Mouse (Mus musculus) hindbrain, embryonic 10.5 days (tissue): ENCODE results near the gene Akap13. TPM values are rescaled to one million over a fixed set of nuclear protein-coding genes. Genes with fewer than 3 reads are reported as not detected.

Experiments used
- DNase-seq: peaks from one replicate; pipeline ENCODE4 v3.0.0-alpha.2; 2017; ENCODE audit warnings: low spot score
- H3K27ac ChIP-seq: fragments of 300-500 bp; sonication (generic); 2 replicates; pipeline ENCODE4 v1.5.1; 2016; ENCODE audit warnings: mild to moderate bottlenecking, moderate library complexity
- H3K27me3 ChIP-seq: fragments of 300-500 bp; sonication (generic); 2 replicates; pipeline ENCODE4 v1.6.1; 2016; ENCODE audit warnings: mild to moderate bottlenecking; ENCODE audit not compliant: poor library complexity, insufficient read depth, severe bottlenecking
- H3K36me3 ChIP-seq: fragments of 300-500 bp; sonication (generic); 2 replicates; pipeline ENCODE4 v1.6.1; 2016; ENCODE audit warnings: mild to moderate bottlenecking, moderate library complexity
- H3K4me1 ChIP-seq: fragments of 300-500 bp; sonication (generic); replicated peaks from 2 replicates; pipeline ENCODE4 v1.6.1; 2016; ENCODE audit warnings: mild to moderate bottlenecking
- H3K4me3 ChIP-seq: fragments of 300-500 bp; sonication (generic); 2 replicates; pipeline ENCODE4 v1.5.1; 2016; ENCODE audit warnings: mild to moderate bottlenecking, moderate library complexity
- H3K9me3 ChIP-seq: fragments of 300-500 bp; sonication (generic); 2 replicates; pipeline ENCODE4 v1.6.1; 2016; ENCODE audit warnings: mild to moderate bottlenecking, moderate library complexity
- WGBS: fragments of 180-500 bp; shearing (Covaris S2); methylation state at CpG from one replicate; pipeline ENCODE4 v1.1.7; 2016; 5-methylcytosine and 5-hydroxymethylcytosine counted together
- polyA plus RNA-seq: library from polyadenylated mRNA; unstranded; fragments of >200 nt; fragmentation: Nextera tagmentation; extraction: Ambion mirVana; gene quantifications from 2 replicates; pipeline ENCODE4 v1.2.1, GENCODE M21; 2016

The Akap13 gene
- polyA plus RNA-seq, 1 experiment from 2014 or later: 24.9 TPM

GRCm38 (mm10) chr7:75529857-75530437 is 74.6 kb downstream of the Akap13 start:
- WGBS: 89% methylated on average over 7 of the region's 7 CpGs
- Histone ChIP-seq H3K27ac (no peak overlapping the region), H3K27me3 (no peaks in the 10 kb centered on the region)

DNA sequence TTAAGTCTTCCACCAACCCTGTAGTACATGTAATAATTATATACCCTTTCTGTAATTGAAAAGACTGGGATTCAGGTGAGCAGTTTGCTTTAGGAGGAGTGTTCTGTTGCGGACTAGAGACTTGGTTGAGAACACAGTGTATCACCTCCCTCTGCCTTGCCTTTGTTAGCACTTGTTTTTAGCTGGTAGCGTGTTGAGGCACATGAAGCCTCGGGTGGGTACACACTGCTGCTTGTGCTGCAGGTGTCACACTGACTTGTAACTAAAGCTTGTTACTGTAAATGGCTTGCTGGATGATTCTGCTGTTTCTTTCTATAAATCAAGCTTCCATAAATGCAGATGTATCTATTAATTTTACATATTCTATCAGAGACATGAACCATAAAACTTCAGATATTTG is 75.3 kb downstream of the Akap13 start:
- no peak for DNase-seq
- no peak overlapping the region for H3K27ac ChIP-seq
- H3K4me3 ChIP-seq: no peak overlapping the region
- 97% methylated on average over 3 of the region's 3 CpGs for WGBS
- no peaks in the 10 kb centered on the region for H3K4me1 ChIP-seq
- H3K27me3 ChIP-seq: no peaks in the 10 kb centered on the region
- H3K9me3 ChIP-seq: no peaks in the 10 kb centered on the region
- H3K36me3 ChIP-seq: no peaks in the 10 kb centered on the region

More at GRCm38 (mm10) chr7:75529857-75530437, 74.6 kb downstream of the Akap13 start:
- no peaks in the 10 kb centered on the region for H3K36me3 ChIP-seq
- H3K4me3 ChIP-seq: no peak overlapping the region
- no peak for DNase-seq
- H3K4me1 ChIP-seq: no peaks in the 10 kb centered on the region
- H3K9me3 ChIP-seq: no peaks in the 10 kb centered on the region

GRCm38 (mm10) chr7:75533079-75533478 is 77.7 kb downstream of the Akap13 start:
- DNase-seq: no peak
- H3K27me3 ChIP-seq: no peaks in the 10 kb centered on the region
- no peak overlapping the region for H3K4me3 ChIP-seq
- no peaks in the 10 kb centered on the region for H3K9me3 ChIP-seq
- H3K36me3 ChIP-seq: 0 out of 2 replicates have a peak, but pooled peaks cover 3% of the 10 kb centered on the region
- H3K4me1 ChIP-seq: no peaks in the 10 kb centered on the region
- H3K27ac ChIP-seq: no peak overlapping the region
- WGBS: 96% methylated on average over 5 of the region's 5 CpGs

- no peak overlapping the region for H3K4me3 ChIP-seq
- DNase-seq: no peak
- no peaks in the 10 kb centered on the region for H3K27me3 ChIP-seq
- no peaks in the 10 kb centered on the region for H3K9me3 ChIP-seq
- H3K27ac ChIP-seq: no peak overlapping the region
- 88% methylated on average over 5 of the region's 5 CpGs for WGBS
- H3K36me3 ChIP-seq: 0 out of 2 replicates have a peak, but pooled peaks cover 3% of the 10 kb centered on the region
- H3K4me1 ChIP-seq: no peaks in the 10 kb centered on the region
Measured at GRCm38 (mm10) chr7:75536298-75536697, 81.0 kb downstream of the Akap13 start.

DNA sequence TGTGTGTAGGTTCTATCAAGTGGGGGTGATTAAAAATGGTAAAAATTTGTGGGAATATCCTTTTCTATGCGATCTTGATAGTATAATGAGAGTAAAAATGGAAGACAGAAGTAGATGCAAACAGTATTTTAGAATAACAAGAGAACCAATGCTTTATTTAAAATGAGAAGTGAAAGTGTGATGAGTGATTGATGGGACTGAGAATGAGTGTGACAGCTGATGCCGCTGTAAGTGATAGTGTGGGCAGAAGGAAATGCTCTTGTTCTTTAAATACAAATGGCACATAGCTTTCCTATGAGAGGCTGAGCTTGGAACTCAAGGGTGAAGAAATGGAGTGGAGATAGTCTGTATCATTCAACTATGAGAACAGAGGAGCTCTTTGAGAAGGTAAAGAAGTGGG is 82.2 kb downstream of the Akap13 start:
- 84% methylated on average over 2 of the region's 2 CpGs for WGBS
- no peak overlapping the region for H3K4me3 ChIP-seq
- 0 out of 2 replicates have a peak, but pooled peaks cover 3% of the 10 kb centered on the region for H3K36me3 ChIP-seq
- H3K9me3 ChIP-seq: no peaks in the 10 kb centered on the region
- H3K4me1 ChIP-seq: no peaks in the 10 kb centered on the region
- DNase-seq: no peak
- no peak overlapping the region for H3K27ac ChIP-seq
- H3K27me3 ChIP-seq: no peaks in the 10 kb centered on the region

DNA sequence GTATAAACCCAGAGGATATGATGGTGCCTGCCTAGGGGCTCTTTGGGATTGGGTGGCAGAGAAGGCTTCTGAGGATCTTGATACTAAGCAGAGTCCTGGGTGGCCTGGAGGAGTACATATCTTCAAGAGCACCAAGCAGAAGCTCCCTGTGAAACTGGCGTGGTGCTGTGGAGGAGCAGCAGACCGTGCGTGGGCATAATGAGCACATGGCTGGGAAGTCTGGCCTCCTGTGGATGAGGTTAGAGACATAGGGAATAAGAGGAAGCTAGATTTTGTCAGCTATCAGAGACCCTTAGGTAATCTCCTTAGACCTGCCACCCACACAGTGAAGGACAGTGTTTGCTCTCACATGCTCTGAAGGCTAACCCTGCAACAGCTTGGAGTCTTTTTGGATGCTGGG is 83.2 kb downstream of the Akap13 start:
- DNase-seq: no peak
- no peaks in the 10 kb centered on the region for H3K4me1 ChIP-seq
- no peak overlapping the region for H3K4me3 ChIP-seq
- no peak overlapping the region for H3K27ac ChIP-seq
- 0 out of 2 replicates have a peak, but pooled peaks cover 3% of the 10 kb centered on the region for H3K36me3 ChIP-seq
- WGBS: 90% methylated on average over 3 of the region's 3 CpGs
- H3K9me3 ChIP-seq: no peaks in the 10 kb centered on the region
- H3K27me3 ChIP-seq: no peaks in the 10 kb centered on the region

GRCm38 (mm10) chr7:75539168-75539567 is 83.8 kb downstream of the Akap13 start:
- 0 out of 2 replicates have a peak, but pooled peaks cover 3% of the 10 kb centered on the region for H3K36me3 ChIP-seq

GRCm38 (mm10) chr7:75549856-75550255 is 94.5 kb downstream of the Akap13 start:
- Histone ChIP-seq H3K36me3 (peaks cover 9% of the 10 kb centered on the region; the same call in 1 of the 2 replicates), H3K9me3 (no peaks in the 10 kb centered on the region), H3K4me1 (no peaks in the 10 kb centered on the region), H3K4me3 (no peak overlapping the region), H3K27me3 (no peaks in the 10 kb centered on the region), H3K27ac (no peak overlapping the region)
- no peak for DNase-seq
- WGBS: 94% methylated on average over 3 of the region's 3 CpGs

More at GRCm38 (mm10) chr7:75539168-75539567, 83.8 kb downstream of the Akap13 start:
- no peaks in the 10 kb centered on the region for H3K9me3 ChIP-seq
- no peaks in the 10 kb centered on the region for H3K27me3 ChIP-seq
- H3K4me3 ChIP-seq: no peak overlapping the region
- 91% methylated on average over 3 of the region's 3 CpGs for WGBS
- DNase-seq: no peak
- H3K4me1 ChIP-seq: no peaks in the 10 kb centered on the region
- no peak overlapping the region for H3K27ac ChIP-seq

DNA sequence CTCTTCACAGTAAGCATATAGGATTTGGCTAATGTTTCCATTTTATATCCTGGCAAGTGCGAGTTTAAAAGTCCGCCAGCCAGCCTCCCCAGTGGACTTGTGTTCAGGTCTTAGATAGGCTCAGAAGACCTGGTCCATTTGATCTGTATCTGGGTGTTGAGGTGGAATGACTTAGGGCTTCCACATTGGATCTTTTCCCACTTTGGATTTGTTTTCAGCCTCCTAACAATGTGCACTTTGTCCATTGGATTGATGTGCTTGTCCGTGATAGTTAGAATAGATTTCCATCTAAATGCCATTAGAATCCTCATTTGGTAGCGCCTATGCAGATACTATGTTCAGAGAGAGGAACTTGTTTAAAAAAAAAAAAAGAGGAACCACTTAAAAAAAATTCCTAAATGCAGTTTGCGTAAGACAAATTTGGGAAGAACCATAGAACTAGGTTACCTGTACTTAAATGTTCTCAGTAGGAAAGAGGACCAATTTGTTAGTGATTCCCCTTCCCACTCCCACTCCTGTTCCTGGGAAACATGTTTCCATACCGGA is 95.5 kb downstream of the Akap13 start:
- no peak overlapping the region for H3K4me3 ChIP-seq
- H3K27me3 ChIP-seq: no peaks in the 10 kb centered on the region
- H3K36me3 ChIP-seq: peaks cover 9% of the 10 kb centered on the region; the same call in 1 of the 2 replicates
- no peak overlapping the region for H3K27ac ChIP-seq
- H3K9me3 ChIP-seq: no peaks in the 10 kb centered on the region
- 93% methylated on average over 6 of the region's 6 CpGs for WGBS
- no peak for DNase-seq
- no peaks in the 10 kb centered on the region for H3K4me1 ChIP-seq

DNA sequence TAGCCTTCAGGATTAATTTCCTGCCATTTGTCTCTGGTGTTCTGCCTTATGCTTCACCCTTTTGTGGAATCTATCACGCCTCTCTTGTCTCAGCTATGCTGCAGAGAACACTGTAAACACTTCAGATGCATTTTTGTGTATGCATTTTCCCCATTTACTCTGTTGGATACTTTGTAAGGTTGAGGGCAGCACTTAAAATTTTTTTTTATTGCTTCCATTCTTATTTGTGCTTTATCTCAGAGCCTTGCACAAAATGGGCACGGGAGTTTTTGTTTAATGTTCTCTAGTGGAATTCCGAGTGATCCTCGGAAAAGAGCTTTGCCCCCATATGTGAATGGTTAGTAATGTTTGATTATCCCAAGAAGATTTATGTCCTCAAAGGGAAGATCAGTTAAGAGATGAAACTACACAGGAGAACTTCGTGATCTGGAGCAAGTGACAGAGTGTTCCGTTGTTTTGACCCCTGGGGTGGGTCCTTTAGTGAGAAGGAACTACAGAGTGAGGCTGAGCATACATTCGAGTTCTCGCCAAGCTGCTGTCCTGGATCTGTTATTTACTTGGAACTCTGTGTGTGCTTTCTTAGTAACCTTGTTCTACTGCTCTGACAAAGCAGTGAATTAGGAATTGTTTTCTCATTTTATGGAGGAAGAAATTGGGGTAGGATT is 97.8 kb downstream of the Akap13 start:
- Histone ChIP-seq H3K27ac (no peak overlapping the region), H3K9me3 (no peaks in the 10 kb centered on the region)

DNA sequence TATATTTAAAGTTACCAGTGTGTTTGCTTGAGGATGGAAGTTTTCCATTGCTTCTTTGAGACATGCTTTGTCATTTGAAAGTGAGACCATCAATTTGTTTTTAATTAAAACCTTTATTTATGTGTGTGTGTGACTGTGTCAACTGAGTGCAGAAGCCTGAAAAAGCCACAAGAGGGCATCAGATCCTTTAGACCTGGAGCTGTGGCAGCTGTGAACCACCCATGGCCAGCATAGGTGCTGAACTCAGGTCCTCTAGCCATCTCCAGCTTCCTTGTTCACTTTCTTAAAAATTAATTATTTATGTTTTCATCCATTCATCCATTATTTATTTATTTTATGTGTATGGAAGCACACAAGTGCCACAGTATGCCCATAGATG is 98.3 kb downstream of the Akap13 start:
- no peaks in the 10 kb centered on the region for H3K27me3 ChIP-seq
- H3K36me3 ChIP-seq: no peaks in the 10 kb centered on the region

More for the DNA sequence above, 97.8 kb downstream of the Akap13 start:
- no peak overlapping the region for H3K4me3 ChIP-seq
- no peaks in the 10 kb centered on the region for H3K27me3 ChIP-seq
- peaks cover 5% of the 10 kb centered on the region for H3K4me1 ChIP-seq
- 90% methylated on average over 8 of the region's 8 CpGs for WGBS
- DNase-seq: no peak
- peaks cover 4% of the 10 kb centered on the region; the same call in 1 of the 2 replicates for H3K36me3 ChIP-seq

GRCm38 (mm10) chr7:75554065-75554464 is 98.7 kb downstream of the Akap13 start:
- Histone ChIP-seq H3K4me1 (peaks cover 14% of the 10 kb centered on the region), H3K27ac (no peak overlapping the region), H3K36me3 (no peaks in the 10 kb centered on the region), H3K4me3 (no peak overlapping the region), H3K27me3 (no peaks in the 10 kb centered on the region), H3K9me3 (no peaks in the 10 kb centered on the region)
- no peak for DNase-seq

More for the DNA sequence above, 98.3 kb downstream of the Akap13 start:
- H3K4me3 ChIP-seq: no peak overlapping the region
- H3K9me3 ChIP-seq: no peaks in the 10 kb centered on the region
- H3K4me1 ChIP-seq: peaks cover 11% of the 10 kb centered on the region
- H3K27ac ChIP-seq: no peak overlapping the region
- DNase-seq: no peak

DNA sequence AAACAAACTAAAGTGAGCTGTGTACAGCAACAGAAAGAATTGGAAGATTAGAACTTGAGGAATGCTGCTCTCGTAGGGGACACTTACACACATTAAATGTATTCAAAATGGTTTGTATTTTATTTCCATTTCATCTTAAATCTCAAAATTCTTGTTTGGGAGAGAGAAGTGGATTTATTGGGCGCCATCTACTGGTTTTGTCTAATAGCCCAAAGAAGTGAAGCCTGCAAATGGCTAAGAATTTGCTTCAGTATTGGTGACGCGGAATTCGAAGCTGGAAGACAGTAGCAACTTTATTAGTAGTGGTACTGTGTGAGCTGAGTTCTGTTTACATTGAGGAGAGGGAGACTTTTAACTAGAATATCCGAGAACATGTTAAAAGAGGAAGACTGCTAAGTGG is 100.6 kb downstream of the Akap13 start:
- Histone ChIP-seq H3K4me1 (peaks cover 14% of the 10 kb centered on the region), H3K27me3 (no peaks in the 10 kb centered on the region), H3K4me3 (no peak overlapping the region), H3K36me3 (no peaks in the 10 kb centered on the region), H3K27ac (no peak overlapping the region), H3K9me3 (no peaks in the 10 kb centered on the region)
- WGBS: 74% methylated on average over 6 of the region's 6 CpGs
- DNase-seq: no peak
